Mouse (Mus musculus): ENCODE data around the gene Olfr524.

Olfr524 gene

GRCm38 (mm10) chr7:140205864-140206263, at the start of gene Olfr524:
TSS of gene Olfr524 (minus strand) at chr7:140205964.
- no peak for DNase-seq (ENCODE audit: low read depth)

GRCm38 (mm10) chr7:140253780-140254299, 48.1 kb upstream of the Olfr524 start:
- no peak for DNase-seq (ENCODE audit: low read depth)

- no peak for DNase-seq (ENCODE audit: low read depth)
Measured at GRCm38 (mm10) chr7:140247216-140247615, 41.5 kb upstream of the Olfr524 start, which contains the start of gene 5830411N06Rik. TSS of gene 5830411N06Rik (plus strand) at chr7:140247284.

- DNase-seq (ENCODE audit: low read depth), result no peak
Measured at GRCm38 (mm10) chr7:140233696-140234095, 27.9 kb upstream of the Olfr524 start.

GRCm38 (mm10) chr7:140231026-140231425, 25.3 kb upstream of the Olfr524 start:
- no peak for DNase-seq (ENCODE audit: low read depth)

- DNase-seq (ENCODE audit: low read depth), result no peak
Measured at GRCm38 (mm10) chr7:140228476-140228875, 22.7 kb upstream of the Olfr524 start.

GRCm38 (mm10) chr7:140224209-140224608, 18.4 kb upstream of the Olfr524 start:
- DNase-seq (ENCODE audit: low read depth), result no peak

GRCm38 (mm10) chr7:140220375-140220774, 14.6 kb upstream of the Olfr524 start:
- DNase-seq (ENCODE audit: low read depth), result no peak

DNA sequence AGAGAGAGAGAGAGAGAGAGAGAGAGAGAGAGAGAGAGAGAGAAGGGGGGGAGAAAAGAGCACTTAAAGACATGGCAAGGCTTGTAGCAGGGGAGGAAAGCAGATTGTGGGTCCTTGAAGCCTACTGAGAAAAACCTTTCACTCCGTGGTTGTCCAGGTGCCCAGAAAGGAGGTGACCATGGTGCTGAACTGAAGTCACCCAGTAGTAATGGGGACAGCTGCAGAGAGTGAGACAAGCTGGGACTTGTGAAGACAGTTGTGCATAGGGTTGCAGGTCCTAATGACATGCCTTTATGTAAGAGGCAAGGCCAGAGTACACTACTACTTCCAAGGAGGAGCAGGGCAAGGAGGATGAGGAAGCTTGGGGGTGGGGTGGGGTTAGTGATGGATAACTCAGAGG, 13.5 kb upstream of the Olfr524 start:
- DNase-seq (ENCODE audit: low read depth), result no peak

- no peak for DNase-seq (ENCODE audit: low read depth)
Measured at GRCm38 (mm10) chr7:140217967-140218366, 12.2 kb upstream of the Olfr524 start, which contains the start of gene Cd163l1. TSS of gene Cd163l1 (plus strand) at chr7:140218267.

- DNase-seq (ENCODE audit: low read depth), result no peak
Measured at GRCm38 (mm10) chr7:140213841-140214240, 8.1 kb upstream of the Olfr524 start.

DNA sequence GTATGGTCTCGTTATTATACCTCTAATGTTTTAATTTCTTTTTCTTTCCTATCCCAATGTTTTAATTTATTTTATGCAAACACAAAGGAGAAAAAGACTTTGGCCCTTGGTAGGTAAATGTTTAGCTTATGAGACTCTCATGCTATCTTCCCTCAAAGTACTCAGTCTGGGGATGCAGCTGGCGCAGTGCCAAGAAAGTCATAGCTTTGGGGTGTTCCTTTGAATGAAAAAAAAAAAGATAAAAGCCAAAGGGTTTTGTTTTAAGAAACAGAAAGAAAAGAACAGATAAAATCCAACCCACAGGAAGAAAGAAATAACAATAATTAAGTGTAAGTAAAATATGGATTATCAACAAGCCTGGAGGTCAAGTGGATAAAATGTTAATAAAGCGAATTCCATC, 2.9 kb upstream of the Olfr524 start:
- peak; percentile 64 for DNase-seq (ENCODE audit: low read depth)

DNA sequence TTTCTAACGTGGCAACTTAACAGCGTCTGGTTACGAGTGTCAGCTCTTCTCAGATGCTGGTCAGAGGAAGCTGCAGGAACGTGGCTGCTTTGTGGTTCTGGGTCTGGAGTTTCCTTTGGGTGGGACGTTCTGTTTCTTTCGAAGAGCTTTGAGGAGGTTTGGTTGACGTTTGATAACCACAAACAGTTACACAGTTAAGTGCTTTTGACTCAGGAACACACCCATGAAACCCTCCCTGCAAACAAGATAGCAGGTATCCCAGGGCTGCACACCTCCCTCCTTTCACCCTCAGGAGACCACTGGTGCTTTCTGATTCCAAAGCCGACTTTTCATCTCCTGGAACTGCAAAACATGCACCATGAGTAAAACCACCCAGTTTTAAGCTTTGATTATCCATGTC, 2.4 kb upstream of the Olfr524 start:
- DNase-seq (ENCODE audit: low read depth), result peak; percentile 63

- no peak for DNase-seq (ENCODE audit: low read depth)
Measured at GRCm38 (mm10) chr7:140206904-140207303, 1.1 kb upstream of the Olfr524 start.

- no peak for DNase-seq (ENCODE audit: low read depth)
Measured at GRCm38 (mm10) chr7:140201090-140201489, 4.7 kb downstream of the Olfr524 start.

DNA sequence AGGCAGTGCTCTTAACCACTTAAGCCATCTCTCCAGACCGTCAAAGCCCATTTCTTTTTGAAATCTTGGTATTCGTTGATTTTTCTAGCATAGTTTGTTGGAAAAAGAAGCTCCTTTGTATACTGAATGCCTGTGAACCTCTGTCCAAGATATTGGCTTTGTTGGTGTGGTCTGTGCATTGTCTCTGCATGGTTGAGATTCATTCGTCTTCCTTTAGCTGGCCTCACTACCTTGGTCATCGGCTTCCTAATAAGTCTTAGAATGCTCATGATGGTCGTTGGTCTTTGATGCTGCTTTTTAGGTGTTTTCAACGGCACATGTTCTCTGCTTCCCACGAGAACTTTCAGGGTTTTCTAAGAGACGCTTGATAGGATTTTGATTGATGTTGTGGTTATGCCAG, 9.8 kb downstream of the Olfr524 start:
- no peak for DNase-seq (ENCODE audit: low read depth)

DNA sequence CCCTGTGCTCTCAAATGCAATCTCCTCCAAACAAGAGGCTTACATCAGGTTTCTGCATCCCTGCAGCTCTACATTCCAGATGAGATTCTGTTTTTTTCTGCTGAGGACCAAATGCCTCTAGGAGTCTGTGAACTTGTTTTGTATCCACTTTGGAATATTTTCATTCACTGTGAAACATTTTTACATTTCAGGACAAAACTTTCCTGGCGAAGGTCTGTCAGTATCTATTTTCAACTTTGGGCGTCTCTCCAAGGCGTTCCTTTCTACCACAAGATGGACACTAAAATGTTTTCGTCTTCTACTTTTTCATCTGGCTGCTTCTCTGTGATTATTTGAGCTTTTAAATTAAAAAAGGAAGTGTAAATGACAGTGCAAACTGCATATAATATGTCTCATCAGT, 11.7 kb downstream of the Olfr524 start:
- no peak for DNase-seq (ENCODE audit: low read depth)

GRCm38 (mm10) chr7:140192851-140193250, 12.9 kb downstream of the Olfr524 start:
- DNase-seq (ENCODE audit: low read depth), result no peak

DNA sequence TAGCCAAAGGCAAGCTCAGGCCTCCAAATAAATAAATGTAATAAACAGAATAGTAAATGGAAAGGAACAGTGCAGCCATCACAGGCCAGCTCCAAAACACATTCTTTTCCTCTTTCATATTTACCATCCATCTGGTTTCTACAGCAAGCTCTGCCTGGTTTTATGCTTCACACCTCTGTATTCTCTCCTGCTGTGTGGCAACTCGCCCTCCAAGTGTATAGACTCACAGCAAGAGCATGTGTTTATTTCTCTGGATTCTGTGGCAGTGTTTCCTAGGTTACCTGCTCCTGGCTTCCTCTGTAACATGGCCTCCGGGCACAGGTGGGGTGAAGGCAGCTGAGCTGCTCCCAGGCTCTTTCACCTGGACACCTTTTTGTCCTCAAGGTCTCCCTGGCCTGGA, 13.3 kb downstream of the Olfr524 start:
- no peak for DNase-seq (ENCODE audit: low read depth)

GRCm38 (mm10) chr7:140190435-140190834, 15.3 kb downstream of the Olfr524 start:
- DNase-seq (ENCODE audit: low read depth), result no peak

DNA sequence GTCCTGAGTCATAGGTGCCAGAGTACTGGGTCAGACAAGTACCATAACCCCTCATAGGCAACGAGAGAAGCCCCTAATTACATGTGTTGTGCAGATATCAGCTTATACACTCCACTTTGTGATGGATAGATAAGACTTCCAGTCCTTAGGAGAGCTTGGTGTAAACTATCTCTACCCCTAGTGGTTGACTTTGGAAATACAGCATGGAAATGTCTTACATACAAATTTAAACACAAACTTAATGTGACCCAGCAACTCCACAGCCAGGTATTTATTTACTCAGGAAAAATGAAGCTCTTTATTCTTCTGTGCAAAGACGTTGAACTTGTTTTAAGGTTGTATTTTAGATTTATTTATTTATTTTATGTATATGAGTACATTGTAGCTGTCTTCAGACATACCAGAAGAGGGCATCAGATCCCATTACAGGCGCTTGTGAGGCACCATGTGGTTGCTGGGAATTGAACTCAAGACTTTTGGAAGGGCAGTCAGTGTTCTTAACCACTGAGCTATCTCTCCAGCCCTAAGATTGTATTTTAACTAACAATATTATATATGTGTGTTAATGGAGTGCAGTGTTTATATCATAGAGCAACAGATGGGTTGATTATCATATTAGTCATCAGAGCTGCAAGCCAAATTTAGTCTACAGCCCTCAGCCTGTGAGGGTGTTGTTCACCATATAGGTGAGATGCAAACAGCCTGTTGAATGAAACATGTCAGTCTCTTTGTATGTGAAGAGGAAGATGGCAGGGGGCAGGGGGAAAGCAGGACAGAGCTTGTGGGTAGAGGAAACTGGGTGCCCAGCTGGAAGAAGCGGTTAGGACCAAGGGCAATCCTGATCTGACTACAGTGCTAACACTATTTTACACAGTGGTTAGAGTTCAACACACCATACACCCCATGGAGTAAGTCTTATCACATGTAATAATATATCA, 17.1 kb downstream of the Olfr524 start:
- peak; percentile 70 for DNase-seq (ENCODE audit: low read depth)

- no peak for DNase-seq (ENCODE audit: low read depth)
Measured at GRCm38 (mm10) chr7:140187721-140188390, 17.9 kb downstream of the Olfr524 start.

Measured in c-Kit-positive CD71-positive TER-119-negative erythroid progenitor cells, embryonic 14.5 days (primary cell).